Mouse (Mus musculus) forebrain, embryonic 10.5 days (tissue): Measurements from ENCODE around the gene C1rl. TPM values are rescaled to one million over a fixed set of nuclear protein-coding genes. Genes with fewer than 3 reads are reported as not detected.
"Not testable (repeated sequence)": the region's sequence is repeated elsewhere in the genome, so short reads cannot be mapped to it uniquely, and the experiment has no call there.

Source experiments
- DNase-seq: peaks from one replicate; pipeline ENCODE4 v3.0.0-alpha.2; 2017; ENCODE audit warnings: low spot score; ENCODE audit errors: extremely low spot score
- H3K27ac ChIP-seq: fragments of 300-500 bp; sonication (generic); 2 replicates; pipeline ENCODE4 v1.5.1; 2016; ENCODE audit warnings: mild to moderate bottlenecking
- H3K27me3 ChIP-seq: fragments of 300-500 bp; sonication (generic); 2 replicates; pipeline ENCODE4 v1.6.1; 2016; ENCODE audit warnings: mild to moderate bottlenecking; ENCODE audit not compliant: poor library complexity, severe bottlenecking
- H3K36me3 ChIP-seq: fragments of 300-500 bp; sonication (generic); replicated peaks from 2 replicates; pipeline ENCODE4 v1.6.1; 2016; ENCODE audit warnings: mild to moderate bottlenecking, moderate library complexity
- H3K4me1 ChIP-seq: fragments of 300-500 bp; sonication (generic); 2 replicates; pipeline ENCODE4 v1.6.1; 2016
- H3K4me3 ChIP-seq: fragments of 300-500 bp; sonication (generic); 2 replicates; pipeline ENCODE4 v1.5.1; 2016; ENCODE audit warnings: mild to moderate bottlenecking, moderate library complexity
- H3K9me3 ChIP-seq: fragments of 300-500 bp; sonication (generic); 2 replicates; pipeline ENCODE4 v1.6.1; 2016; ENCODE audit warnings: mild to moderate bottlenecking, moderate library complexity
- WGBS: fragments of 180-500 bp; shearing (Covaris S2); methylation state at CpG from one replicate; pipeline ENCODE4 v1.1.7; 2016; 5-methylcytosine and 5-hydroxymethylcytosine counted together
- polyA plus RNA-seq: library from polyadenylated mRNA; unstranded; fragments of >200 nt; fragmentation: Nextera tagmentation; extraction: Ambion mirVana; gene quantifications from 2 replicates; pipeline ENCODE4 v1.2.1, GENCODE M21; 2016

Gene C1rl
- polyA plus RNA-seq, 1 experiment from 2014 or later, result 0.11 TPM

DNA sequence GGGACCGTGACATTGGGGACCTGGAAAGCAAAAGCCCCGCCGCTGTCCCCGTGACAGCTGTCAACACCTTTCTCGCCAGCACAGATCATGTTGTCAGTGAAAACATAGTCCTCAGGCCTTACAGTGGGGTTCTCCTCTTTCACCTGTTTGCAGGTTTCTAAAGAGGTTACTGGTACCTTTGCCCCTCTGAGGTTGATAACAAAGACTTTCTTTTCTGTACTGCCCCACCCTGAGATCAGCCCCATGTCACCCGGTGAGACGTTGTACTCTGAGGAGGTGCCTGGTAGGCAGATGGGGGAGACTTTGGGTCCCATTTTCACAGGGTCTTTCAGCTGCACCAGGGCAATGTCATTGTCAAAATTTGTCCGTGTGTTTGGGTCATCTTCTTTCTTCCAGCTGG, 38.2 kb downstream of the C1rl start:
- Histone ChIP-seq H3K4me3 (no peak overlapping the region), H3K27ac (no peak overlapping the region), H3K27me3 (no peaks in the 10 kb centered on the region), H3K36me3 (no peaks in the 10 kb centered on the region), H3K4me1 (no peaks in the 10 kb centered on the region), H3K9me3 (no peaks in the 10 kb centered on the region)
- no peak for DNase-seq
- WGBS, result 89% methylated on average over 8 of the region's 8 CpGs

DNA sequence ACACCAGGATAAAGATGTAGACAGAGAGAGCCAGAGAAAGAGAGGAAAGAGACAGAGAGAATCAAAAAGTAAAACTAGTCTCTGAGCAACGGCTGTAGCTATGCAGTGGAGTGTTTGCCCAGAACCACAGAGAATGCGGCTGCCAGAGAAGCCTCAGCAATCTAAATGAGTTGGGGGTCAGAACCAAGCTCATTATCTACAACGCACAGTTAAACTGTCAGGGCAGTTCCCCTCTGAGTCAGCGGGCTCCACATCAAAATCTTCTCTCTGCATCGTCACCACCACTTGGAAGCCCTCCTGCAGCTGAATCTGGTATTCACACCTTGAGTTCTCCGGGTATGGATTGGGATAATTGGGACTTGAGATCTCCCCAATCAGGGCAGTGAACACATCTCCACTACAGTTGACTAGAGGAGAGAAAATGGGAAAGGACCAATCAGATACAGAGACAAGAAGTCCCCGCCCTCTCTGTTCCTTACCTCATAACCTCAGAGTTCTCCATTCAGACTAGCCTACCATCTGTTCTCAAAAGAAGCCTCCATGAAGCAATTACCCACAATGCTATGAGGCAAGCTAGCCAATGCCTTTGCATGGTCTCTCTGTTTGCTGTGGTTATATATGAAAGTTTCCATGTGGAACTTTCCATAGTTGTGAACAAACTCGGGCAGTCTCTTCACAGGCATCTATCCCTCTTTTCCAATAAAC, 43.4 kb downstream of the C1rl start:
- H3K27me3 ChIP-seq, H3K36me3 ChIP-seq, H3K4me3 ChIP-seq, DNase-seq, H3K9me3 ChIP-seq, H3K4me1 ChIP-seq, H3K27ac ChIP-seq: not testable (repeated sequence)
- 80% methylated on average over 8 of the region's 8 CpGs for WGBS

DNA sequence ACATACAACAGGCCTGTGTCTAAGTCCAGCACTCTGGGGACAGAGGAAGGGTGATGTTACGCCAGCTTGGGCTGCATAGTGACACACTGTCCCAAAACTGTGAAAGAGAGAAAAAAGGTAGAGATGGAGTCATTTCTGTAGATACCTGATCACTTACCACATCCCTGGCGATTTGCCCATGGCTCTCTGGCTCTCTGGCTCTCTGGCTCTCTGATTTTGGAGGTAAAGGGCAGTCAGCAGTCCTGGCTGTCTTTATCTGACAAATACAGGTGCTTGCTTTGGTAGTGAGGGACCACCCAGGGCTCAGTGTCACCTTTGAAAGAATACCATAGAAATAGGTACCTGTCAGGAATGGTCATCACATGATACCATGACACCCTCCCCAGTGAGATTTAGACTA, 48.3 kb downstream of the C1rl start:
- DNase-seq, H3K36me3 ChIP-seq, H3K9me3 ChIP-seq, H3K27me3 ChIP-seq, H3K4me1 ChIP-seq, H3K27ac ChIP-seq, H3K4me3 ChIP-seq: not testable (repeated sequence)
- 91% methylated on average over 2 of the region's 2 CpGs for WGBS

DNA sequence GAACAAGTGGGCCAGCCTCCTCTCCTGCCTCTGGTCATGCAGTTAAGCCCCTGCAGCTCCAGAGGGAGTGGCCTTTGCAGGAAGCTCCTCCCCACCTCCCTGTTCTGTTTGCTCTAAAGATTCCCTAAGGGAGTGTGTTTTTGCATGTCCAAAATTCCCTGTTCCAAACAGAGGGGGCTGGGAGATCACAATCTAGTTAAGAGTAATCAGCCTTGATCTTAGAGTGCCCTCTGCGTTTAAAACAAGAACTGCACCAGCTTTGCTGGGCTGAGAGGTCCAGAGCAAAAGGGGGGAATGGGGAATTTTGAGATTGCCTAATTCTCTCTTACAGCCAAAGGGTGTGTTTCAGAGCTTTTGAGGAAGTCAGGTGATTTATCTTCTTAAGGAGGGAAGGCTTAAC, 49.4 kb downstream of the C1rl start, which contains the start of gene C1s1:
C1s1 (minus strand) TSS at position 76 of the 400 bp plus-strand sequence.
- H3K4me3 ChIP-seq, H3K27me3 ChIP-seq, H3K4me1 ChIP-seq, H3K9me3 ChIP-seq, DNase-seq, H3K36me3 ChIP-seq, H3K27ac ChIP-seq: not testable (repeated sequence)
- WGBS, result 0% methylated on average over 1 of the region's 1 CpGs

DNA sequence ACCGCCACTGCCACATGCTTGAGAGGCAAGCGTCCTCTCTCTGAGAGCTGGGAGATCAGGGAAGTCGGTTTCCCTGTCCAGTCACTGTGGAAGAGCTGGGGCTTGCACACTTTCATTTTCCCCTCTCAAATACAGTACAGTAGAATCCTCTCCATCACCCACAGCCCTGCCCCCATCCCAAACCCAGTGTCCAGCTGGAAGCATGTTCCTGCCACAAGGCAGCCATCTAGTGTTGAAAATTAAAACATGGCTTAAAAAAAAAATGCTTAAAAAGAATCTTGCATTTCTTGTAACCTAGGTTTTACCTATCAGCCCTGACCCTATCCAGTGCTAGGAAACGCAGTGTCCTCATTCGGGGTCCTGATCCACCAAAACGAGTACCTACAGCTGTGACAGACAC, 51.6 kb downstream of the C1rl start:
- DNase-seq, result no peak
- WGBS, result 86% methylated on average over 6 of the region's 6 CpGs
- no peak overlapping the region for H3K27ac ChIP-seq
- H3K36me3 ChIP-seq, result no peaks in the 10 kb centered on the region
- H3K27me3 ChIP-seq, result no peaks in the 10 kb centered on the region
- no peaks in the 10 kb centered on the region for H3K4me1 ChIP-seq
- no peaks in the 10 kb centered on the region; the same call in 1 of the 2 replicates for H3K9me3 ChIP-seq
- H3K4me3 ChIP-seq, result no peak overlapping the region

DNA sequence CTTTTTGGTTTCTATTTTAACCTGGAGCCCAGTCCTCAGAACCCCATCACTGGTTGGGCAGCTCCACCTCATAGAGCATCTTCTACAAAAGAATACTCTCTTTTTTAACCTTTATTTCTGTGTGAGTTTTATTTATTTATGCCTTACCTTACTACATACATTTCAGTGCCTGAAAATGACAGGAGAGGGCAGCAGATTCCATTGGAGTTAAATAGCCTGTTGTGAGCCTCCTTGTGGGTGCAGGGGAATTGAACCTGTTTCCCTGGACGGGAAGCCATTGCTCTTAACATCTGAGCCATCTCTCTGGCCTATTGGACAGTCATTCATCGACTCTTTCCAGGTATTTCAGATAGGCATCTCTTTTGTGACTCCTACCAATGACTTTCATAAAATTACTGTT, 52.5 kb downstream of the C1rl start:
- WGBS, result 87% methylated on average over 2 of the region's 2 CpGs
- no peak for DNase-seq
- Histone ChIP-seq H3K9me3 (peaks cover 5% of the 10 kb centered on the region), H3K27me3 (no peaks in the 10 kb centered on the region), H3K4me1 (no peaks in the 10 kb centered on the region), H3K36me3 (no peaks in the 10 kb centered on the region), H3K27ac (no peak overlapping the region), H3K4me3 (no peak overlapping the region)

DNA sequence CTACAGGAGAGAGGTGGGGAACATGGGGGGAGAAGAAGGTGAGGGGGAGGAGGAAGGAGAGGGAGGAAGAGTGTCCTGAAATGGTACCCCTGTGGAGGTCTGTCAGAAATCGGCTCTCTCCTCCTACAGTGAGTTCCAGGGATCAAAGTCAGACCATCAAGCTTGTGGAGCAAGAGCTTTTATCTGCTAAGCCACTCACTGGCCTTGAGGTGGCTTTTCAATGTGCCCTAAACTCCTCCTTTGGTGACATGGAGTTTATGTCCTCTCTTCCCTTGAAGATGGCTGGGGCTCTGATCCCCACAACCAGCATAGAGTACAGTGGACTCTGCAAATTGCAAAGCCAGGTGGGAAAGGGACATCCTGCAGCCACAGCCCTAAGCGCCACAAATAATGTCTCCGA, 55.1 kb downstream of the C1rl start:
- WGBS, result 88% methylated on average over 3 of the region's 3 CpGs
- not testable (repeated sequence) for H3K4me1 ChIP-seq, DNase-seq, H3K27ac ChIP-seq, H3K4me3 ChIP-seq, H3K27me3 ChIP-seq, H3K36me3 ChIP-seq
- peaks cover 15% of the 10 kb centered on the region for H3K9me3 ChIP-seq

DNA sequence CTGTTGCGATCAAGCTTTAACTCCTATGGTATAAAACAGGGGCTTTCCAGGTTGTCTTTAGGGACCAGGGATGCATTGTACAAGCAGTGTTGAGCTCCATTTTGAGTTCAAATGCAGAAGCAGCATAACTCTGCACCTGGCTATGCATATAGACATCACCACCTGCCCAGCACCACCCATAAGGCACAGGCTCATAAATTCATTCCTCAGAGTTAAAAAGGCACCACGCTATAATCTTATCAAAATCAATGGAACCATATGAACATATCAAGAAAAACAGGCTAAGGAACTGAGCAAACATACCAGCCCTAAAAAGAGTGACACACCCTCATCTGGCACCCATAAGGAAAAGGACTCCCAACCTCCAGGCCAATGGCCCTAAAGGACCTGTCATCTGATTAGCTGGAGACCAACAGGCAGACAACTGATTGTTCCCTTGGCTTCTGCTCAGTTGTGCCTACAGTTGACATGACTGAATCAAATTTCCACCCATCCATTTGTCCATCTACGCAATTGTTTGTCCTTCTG, 56.2 kb downstream of the C1rl start:
- Histone ChIP-seq H3K27ac (no peak overlapping the region), H3K36me3 (no peaks in the 10 kb centered on the region), H3K27me3 (no peaks in the 10 kb centered on the region), H3K9me3 (peaks cover 16% of the 10 kb centered on the region), H3K4me3 (no peak overlapping the region), H3K4me1 (no peaks in the 10 kb centered on the region)
- 85% methylated on average over 3 of the region's 3 CpGs for WGBS
- no peak for DNase-seq

DNA sequence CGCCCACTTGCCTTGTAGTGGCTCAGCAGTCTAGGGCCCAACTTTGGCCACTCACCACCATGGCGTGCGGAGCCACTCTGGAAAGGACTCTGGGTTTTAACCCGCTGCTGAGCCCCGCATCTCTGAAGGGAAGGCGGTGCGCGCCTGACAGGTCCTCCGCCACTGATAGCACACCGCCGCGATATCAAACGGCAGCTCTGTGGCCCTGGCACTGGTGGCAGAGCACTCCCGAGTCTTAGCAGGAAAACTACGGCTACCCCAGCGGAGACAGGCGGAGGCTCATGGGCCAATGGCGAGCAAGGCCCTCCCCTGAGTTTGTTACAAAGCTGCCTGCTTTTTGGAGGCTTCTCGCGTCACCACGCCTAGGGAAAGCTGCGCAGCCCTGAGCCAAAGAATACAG, 59.9 kb downstream of the C1rl start:
- Histone ChIP-seq H3K4me1 (no peaks in the 10 kb centered on the region), H3K4me3 (no peak overlapping the region), H3K27ac (no peak overlapping the region), H3K27me3 (no peaks in the 10 kb centered on the region), H3K36me3 (no peaks in the 10 kb centered on the region), H3K9me3 (peaks cover 16% of the 10 kb centered on the region)
- DNase-seq, result no peak
- WGBS, result 73% methylated on average over 22 of the region's 22 CpGs

DNA sequence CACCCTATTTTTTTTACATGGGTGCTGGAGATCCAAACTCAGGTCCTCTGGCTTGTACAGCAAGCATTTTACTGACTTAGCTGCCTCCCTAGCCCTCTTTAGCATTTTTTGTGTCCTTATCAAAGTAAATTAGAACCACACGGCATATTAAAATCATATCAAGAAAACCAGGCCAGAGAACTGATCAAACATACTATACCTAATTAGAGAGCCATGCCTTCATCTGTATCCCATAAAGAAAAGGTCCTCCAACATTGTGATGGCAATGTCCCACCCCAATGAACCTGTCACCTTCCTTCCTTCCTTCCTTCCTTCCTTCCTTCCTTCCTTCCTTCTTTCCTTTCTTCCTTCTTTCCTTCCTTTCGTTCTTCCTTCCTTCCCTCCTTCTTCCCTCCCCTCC, 63.0 kb downstream of the C1rl start:
- H3K9me3 ChIP-seq, result peaks cover 14% of the 10 kb centered on the region
- not testable (repeated sequence) for H3K27me3 ChIP-seq, H3K4me3 ChIP-seq, DNase-seq, H3K4me1 ChIP-seq, H3K36me3 ChIP-seq, H3K27ac ChIP-seq
- 81% methylated on average over 2 of the region's 2 CpGs for WGBS

Other genes starting within 250 kb of the C1rl start
- gene Cd163, start 188.5 kb upstream of the C1rl start, polyA plus RNA-seq, result not detected in 2 replicates
- gene Pex5, start 78.0 kb upstream of the C1rl start, polyA plus RNA-seq, result 40.3 and 43.1 TPM in 2 replicates
- gene Clstn3, start 28.3 kb upstream of the C1rl start, polyA plus RNA-seq, result 8.4 and 10.6 TPM in 2 replicates
- 0.06 and 0.15 TPM in 2 replicates for gene C1ra, start 19.3 kb downstream of the C1rl start, polyA plus RNA-seq
- 0.20 and 0.42 TPM in 2 replicates for gene C1s1, start 49.2 kb downstream of the C1rl start, polyA plus RNA-seq
- gene C1rb, start 77.2 kb downstream of the C1rl start, polyA plus RNA-seq, result not detected in 2 replicates
- 0.05 TPM in 1 of 2 replicates, not detected in the other for gene C1s2, start 143.0 kb downstream of the C1rl start, polyA plus RNA-seq
- 38.8 and 44.1 TPM in 2 replicates for gene Lpcat3, start 169.9 kb downstream of the C1rl start, polyA plus RNA-seq
- 255 and 270 TPM in 2 replicates for gene Emg1, start 219.1 kb downstream of the C1rl start, polyA plus RNA-seq
- 490 and 492 TPM in 2 replicates for gene Phb2, start 219.2 kb downstream of the C1rl start, polyA plus RNA-seq
- gene Ptpn6, start 245.6 kb downstream of the C1rl start, polyA plus RNA-seq, result 4.8 and 5.2 TPM in 2 replicates
- 397 and 415 TPM in 2 replicates for gene Grcc10, start 248.3 kb downstream of the C1rl start, polyA plus RNA-seq